Mouse (Mus musculus): ENCODE results near the gene 2010111I01Rik. TPM values are rescaled to one million over a fixed set of nuclear protein-coding genes. Genes with fewer than 3 reads are reported as not detected.
A peak's percentile ranks its signal among the peaks of the same experiment; 100 is the strongest.

2010111I01Rik gene
- polyA plus RNA-seq, 1 experiment from 2014 or later, result 87.6 TPM

GRCm38 (mm10) chr13:63135994-63136393, 171.3 kb downstream of the 2010111I01Rik start:
- ATAC-seq (ENCODE audit: low read depth), result no peak
- Histone ChIP-seq H3K27ac (replicated peaks) (no peak overlapping the region), H3K9ac (no peak overlapping the region), H3K9me3 (no peaks in the 10 kb centered on the region), H3K36me3 (no peaks in the 10 kb centered on the region), H3K4me2 (no peak overlapping the region), H3K27me3 (no peaks in the 10 kb centered on the region), H3K4me1 (replicated peaks) (peaks cover 10% of the 10 kb centered on the region), H3K4me3 (no peak overlapping the region)
- 94% methylated on average over 7 of the region's 7 CpGs for WGBS

DNA sequence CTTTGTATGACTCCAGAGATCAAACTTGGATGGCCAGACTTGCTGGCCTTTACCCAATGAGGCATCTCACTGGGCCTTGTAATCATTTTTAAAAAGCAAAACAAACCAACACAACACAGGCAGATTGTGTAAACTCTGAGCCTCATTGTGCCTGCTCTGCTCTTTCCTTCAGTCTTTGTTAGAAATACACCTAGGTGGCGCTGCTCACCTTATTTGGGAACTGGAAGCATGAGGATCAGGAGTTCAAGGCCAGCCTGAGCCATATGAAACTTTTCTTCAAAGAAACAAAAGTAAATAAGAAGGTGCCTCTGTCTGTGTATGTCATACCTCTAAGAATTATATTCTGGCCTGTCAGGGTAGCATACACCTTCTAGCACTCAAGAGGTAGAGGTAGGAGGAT, 172.1 kb downstream of the 2010111I01Rik start:
- Histone ChIP-seq H3K36me3 (no peaks in the 10 kb centered on the region), H3K9ac (no peak overlapping the region), H3K4me3 (no peak overlapping the region), H3K27ac (replicated peaks) (no peak overlapping the region), H3K27me3 (no peaks in the 10 kb centered on the region), H3K4me2 (no peak overlapping the region), H3K9me3 (no peaks in the 10 kb centered on the region), H3K4me1 (replicated peaks) (peaks cover 10% of the 10 kb centered on the region)
- 87% methylated on average over 1 of the region's 1 CpGs for WGBS
- ATAC-seq (ENCODE audit: low read depth), result no peak

DNA sequence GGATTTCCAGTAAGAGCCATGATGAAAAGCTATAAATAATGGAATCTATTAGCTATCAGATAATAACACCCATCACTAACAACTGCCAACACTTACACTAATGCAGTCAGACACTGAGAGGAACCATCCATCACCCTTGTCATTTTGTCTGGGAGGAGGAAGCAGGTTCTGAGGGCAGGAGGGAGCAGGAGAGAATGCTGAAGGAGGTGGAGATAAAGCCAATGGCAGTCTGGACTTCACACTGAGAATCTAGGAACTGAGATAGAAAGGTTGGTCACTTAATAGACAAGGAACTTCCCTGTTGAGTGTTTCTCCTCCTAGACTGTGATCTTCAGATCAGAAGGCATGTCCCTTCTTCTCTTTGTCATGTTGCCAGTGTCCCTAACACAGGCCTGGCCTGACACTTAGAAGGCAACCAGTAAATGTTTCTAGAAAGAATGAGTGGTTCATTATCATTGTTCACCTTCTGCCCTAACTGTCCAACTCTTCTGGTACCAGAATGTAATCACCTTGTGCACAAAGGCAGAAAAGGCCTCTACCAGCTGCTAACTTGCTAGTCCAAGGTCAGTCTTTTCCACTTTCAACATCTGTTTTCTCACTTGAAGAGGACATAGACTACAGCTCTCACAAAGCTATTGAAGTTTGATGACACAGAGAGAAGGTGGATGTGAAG, 173.8 kb downstream of the 2010111I01Rik start:
- H3K27ac ChIP-seq (replicated peaks), result peak overlapping the region; percentile 18; the same call in 1 of the 2 replicates
- H3K27me3 ChIP-seq, result no peaks in the 10 kb centered on the region
- ATAC-seq (ENCODE audit: low read depth), result no peak; the same call in 1 of the 2 replicates
- no peak overlapping the region for H3K4me3 ChIP-seq
- no peaks in the 10 kb centered on the region for H3K36me3 ChIP-seq
- H3K4me1 ChIP-seq (replicated peaks), result peaks cover 10% of the 10 kb centered on the region
- no peaks in the 10 kb centered on the region for H3K9me3 ChIP-seq
- H3K9ac ChIP-seq, result no peak overlapping the region
- no peak overlapping the region for H3K4me2 ChIP-seq

GRCm38 (mm10) chr13:63139463-63140226, 175.0 kb downstream of the 2010111I01Rik start:
- WGBS, result 82% methylated on average over 10 of the region's 10 CpGs
- H3K27ac ChIP-seq (replicated peaks), result peak overlapping the region; percentile 39; the same call in 1 of the 2 replicates
- ATAC-seq (ENCODE audit: low read depth), result no peak
- H3K4me3 ChIP-seq, result no peak overlapping the region
- H3K36me3 ChIP-seq, result no peaks in the 10 kb centered on the region
- H3K27me3 ChIP-seq, result no peaks in the 10 kb centered on the region
- no peaks in the 10 kb centered on the region for H3K9me3 ChIP-seq
- peaks cover 10% of the 10 kb centered on the region for H3K4me1 ChIP-seq (replicated peaks)
- no peak overlapping the region for H3K4me2 ChIP-seq
- no peak overlapping the region for H3K9ac ChIP-seq

DNA sequence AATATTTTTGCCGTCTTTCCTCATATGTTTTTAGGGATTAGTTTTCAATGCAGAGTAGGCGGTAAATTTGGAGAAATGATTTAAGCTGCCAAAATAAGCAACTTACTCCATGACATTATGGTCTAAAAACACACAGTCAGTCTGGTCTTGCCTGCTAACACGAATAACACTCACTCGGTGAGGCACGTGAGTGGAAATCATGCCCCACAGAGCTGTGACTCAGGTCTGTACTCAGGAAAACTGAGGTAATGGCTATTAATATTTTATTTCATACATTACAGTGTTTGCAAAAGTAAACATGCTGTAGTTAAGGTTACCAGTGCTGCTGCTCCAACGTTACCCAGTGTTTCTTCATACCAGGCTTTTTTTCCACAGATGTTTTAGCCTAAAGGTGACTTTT, 176.1 kb downstream of the 2010111I01Rik start:
- H3K4me2 ChIP-seq, result no peak overlapping the region
- no peak for ATAC-seq (ENCODE audit: low read depth)
- H3K27ac ChIP-seq (replicated peaks), result no peak overlapping the region
- H3K4me1 ChIP-seq (replicated peaks), result peaks cover 10% of the 10 kb centered on the region
- no peak overlapping the region for H3K4me3 ChIP-seq
- H3K27me3 ChIP-seq, result no peaks in the 10 kb centered on the region
- no peak overlapping the region for H3K9ac ChIP-seq
- 85% methylated on average over 6 of the region's 6 CpGs for WGBS
- H3K9me3 ChIP-seq, result no peaks in the 10 kb centered on the region
- no peaks in the 10 kb centered on the region for H3K36me3 ChIP-seq

DNA sequence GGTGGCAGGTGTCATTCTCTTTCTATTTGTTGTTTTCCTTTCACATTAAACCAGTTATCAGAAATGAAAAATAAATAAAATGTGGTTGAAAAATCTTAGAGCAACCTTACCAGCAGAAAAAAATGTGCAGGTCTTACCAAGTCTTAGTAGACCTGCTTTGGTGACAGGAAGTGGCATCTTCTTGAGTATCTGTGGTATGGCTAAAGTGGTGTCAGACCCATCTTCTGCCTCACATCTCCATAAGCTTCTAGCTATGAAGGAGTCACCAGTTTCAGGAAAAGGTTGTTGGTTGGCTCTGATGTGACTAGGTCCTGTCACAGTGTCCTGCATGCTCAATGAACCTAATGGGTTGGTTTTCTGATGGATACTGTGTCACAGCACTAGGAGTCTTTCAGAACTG, 176.6 kb downstream of the 2010111I01Rik start:
- no peak overlapping the region for H3K9ac ChIP-seq
- no peak overlapping the region for H3K4me2 ChIP-seq
- no peak overlapping the region for H3K4me3 ChIP-seq
- no peaks in the 10 kb centered on the region for H3K9me3 ChIP-seq
- no peaks in the 10 kb centered on the region for H3K36me3 ChIP-seq
- H3K27me3 ChIP-seq, result no peaks in the 10 kb centered on the region
- no peak overlapping the region for H3K27ac ChIP-seq (replicated peaks)
- H3K4me1 ChIP-seq (replicated peaks), result peaks cover 10% of the 10 kb centered on the region
- no peak for ATAC-seq (ENCODE audit: low read depth)

DNA sequence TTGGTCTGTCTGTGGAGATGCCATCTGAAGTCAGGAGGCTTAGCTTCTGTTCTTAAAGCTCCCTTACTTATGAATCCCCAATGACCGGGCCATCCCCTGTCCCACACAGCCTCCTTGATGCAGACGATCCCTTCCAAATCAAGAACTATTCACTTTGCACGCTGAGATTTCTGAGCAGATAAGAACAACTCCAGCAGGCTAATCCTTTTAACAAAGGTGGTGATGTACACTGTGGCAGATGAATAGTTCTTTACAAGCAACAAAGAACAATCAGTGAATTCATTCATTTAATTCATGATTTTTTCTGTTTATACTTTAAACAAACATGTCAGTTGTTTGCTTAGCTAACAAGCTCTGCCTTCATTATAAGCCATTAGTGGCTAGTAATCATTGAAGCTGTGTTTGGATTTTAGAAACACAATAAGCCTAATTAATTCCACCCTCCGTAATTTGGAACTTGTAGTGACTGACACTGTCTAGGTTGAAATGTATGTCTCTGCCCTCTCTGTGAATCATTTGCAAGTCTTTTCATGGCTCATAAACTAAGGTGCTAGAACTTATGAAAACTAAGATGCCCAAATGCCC, 182.0 kb downstream of the 2010111I01Rik start:
- H3K4me3 ChIP-seq, result no peak overlapping the region
- no peaks in the 10 kb centered on the region for H3K4me1 ChIP-seq (replicated peaks)
- ATAC-seq (ENCODE audit: low read depth), result no peak
- H3K9ac ChIP-seq, result no peak overlapping the region
- no peak overlapping the region for H3K27ac ChIP-seq (replicated peaks)
- no peak overlapping the region for H3K4me2 ChIP-seq
- 58% methylated on average over 4 of the region's 4 CpGs for WGBS
- no peaks in the 10 kb centered on the region for H3K36me3 ChIP-seq
- H3K9me3 ChIP-seq, result no peaks in the 10 kb centered on the region
- no peaks in the 10 kb centered on the region for H3K27me3 ChIP-seq

DNA sequence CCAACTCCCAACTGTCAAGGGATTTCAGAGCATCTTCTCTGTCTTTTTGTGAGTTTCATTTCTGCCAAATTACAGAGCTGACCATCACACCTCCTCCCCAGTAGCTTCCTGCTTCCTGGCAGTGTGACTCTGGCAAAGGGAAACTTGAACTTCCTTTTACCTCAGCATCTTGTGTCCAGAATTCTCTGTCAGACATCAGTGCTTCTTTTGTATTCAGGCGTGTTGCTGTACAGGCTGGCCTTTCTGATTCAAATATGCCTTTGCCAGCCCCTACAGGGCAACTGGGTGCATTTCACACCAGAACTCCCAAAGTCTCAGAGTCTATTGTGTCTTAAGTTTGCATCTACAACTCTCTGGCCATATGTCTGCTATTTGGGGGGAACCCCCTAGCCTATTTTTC, 183.5 kb downstream of the 2010111I01Rik start:
- no peak overlapping the region for H3K9ac ChIP-seq
- no peak overlapping the region for H3K4me2 ChIP-seq
- ATAC-seq (ENCODE audit: low read depth), result no peak
- H3K27me3 ChIP-seq, result no peaks in the 10 kb centered on the region
- no peak overlapping the region for H3K27ac ChIP-seq (replicated peaks)
- no peaks in the 10 kb centered on the region for H3K4me1 ChIP-seq (replicated peaks)
- H3K9me3 ChIP-seq, result no peaks in the 10 kb centered on the region
- no peaks in the 10 kb centered on the region for H3K36me3 ChIP-seq
- no peak overlapping the region for H3K4me3 ChIP-seq
- 19% methylated on average over 1 of the region's 1 CpGs for WGBS

- no peaks in the 10 kb centered on the region for H3K27me3 ChIP-seq
- no peak overlapping the region for H3K4me3 ChIP-seq
- H3K4me1 ChIP-seq (replicated peaks), result peaks cover 10% of the 10 kb centered on the region
- no peak overlapping the region for H3K27ac ChIP-seq (replicated peaks)
- H3K4me2 ChIP-seq, result no peak overlapping the region
- no peaks in the 10 kb centered on the region for H3K36me3 ChIP-seq
- 53% methylated on average over 2 of the region's 2 CpGs for WGBS
- no peak overlapping the region for H3K9ac ChIP-seq
- ATAC-seq (ENCODE audit: low read depth), result no peak
- no peaks in the 10 kb centered on the region for H3K9me3 ChIP-seq
Measured at GRCm38 (mm10) chr13:63150470-63151020, 185.9 kb downstream of the 2010111I01Rik start.

DNA sequence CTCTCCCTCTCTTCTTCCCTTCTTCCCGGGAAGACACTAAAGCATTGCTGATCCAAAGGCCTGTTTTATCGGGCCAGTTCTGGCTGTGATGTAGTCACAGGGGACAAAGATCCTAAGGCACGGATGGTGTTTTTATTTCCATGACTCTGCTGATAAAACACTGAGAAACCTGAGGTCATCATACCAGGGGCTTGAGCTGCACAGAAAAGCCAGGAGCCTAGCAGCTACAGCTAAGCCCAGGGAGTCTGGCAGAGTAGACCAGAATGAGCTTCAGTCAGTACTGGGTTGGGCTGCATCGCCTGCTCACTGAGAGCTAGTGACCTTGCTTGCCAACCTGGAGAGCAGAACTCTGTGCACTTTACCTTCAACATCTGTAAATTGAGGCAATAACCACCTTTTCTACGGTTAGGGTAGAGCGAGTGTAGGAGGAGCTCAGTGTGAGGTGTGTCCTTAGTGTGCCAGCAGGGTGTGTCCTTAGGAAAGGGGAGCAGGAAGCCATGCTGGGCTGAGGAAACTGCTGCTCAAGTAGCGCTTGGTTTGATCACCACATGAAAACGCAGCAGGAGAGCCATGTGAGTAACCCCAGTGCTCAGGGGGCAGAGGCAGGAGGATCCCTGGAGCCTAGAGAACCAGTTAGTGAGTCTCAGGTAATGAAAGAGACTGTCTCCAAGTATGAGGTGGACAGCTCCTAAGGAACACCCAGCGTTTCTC, 186.5 kb downstream of the 2010111I01Rik start:
- Histone ChIP-seq H3K4me3 (no peak overlapping the region), H3K36me3 (no peaks in the 10 kb centered on the region), H3K27ac (replicated peaks) (no peak overlapping the region), H3K4me1 (replicated peaks) (peaks cover 14% of the 10 kb centered on the region), H3K4me2 (no peak overlapping the region), H3K9ac (no peak overlapping the region), H3K9me3 (no peaks in the 10 kb centered on the region), H3K27me3 (no peaks in the 10 kb centered on the region)
- 82% methylated on average over 9 of the region's 9 CpGs for WGBS
- no peak for ATAC-seq (ENCODE audit: low read depth)

DNA sequence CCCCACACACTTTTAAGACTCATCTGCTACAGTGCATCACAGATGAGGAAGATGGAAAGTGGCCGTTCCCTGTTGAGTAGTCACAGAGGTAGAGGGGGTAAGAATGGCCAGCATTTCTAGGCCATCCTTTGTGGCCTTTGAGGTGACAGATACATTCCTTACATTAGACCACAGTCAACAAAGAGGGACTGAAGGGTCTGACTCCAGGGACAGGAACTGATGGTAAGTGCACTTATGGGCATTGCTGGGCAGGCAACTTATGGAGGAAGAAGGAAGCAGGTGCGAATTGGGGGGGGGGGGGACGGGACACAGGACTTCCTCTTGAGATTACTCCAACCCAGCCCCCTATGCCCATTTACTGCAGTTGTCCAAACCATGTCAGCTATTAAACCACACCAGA, 187.8 kb downstream of the 2010111I01Rik start:
- Histone ChIP-seq H3K9ac (no peak overlapping the region), H3K36me3 (no peaks in the 10 kb centered on the region), H3K27ac (replicated peaks) (no peak overlapping the region), H3K4me1 (replicated peaks) (peaks cover 14% of the 10 kb centered on the region), H3K4me3 (no peak overlapping the region), H3K9me3 (no peaks in the 10 kb centered on the region), H3K4me2 (no peak overlapping the region), H3K27me3 (no peaks in the 10 kb centered on the region)
- ATAC-seq (ENCODE audit: low read depth), result no peak
- WGBS, result 81% methylated on average over 3 of the region's 3 CpGs

- no peaks in the 10 kb centered on the region for H3K27me3 ChIP-seq
- H3K27ac ChIP-seq (replicated peaks), result no peak overlapping the region
- ATAC-seq (ENCODE audit: low read depth), result no peak
- no peaks in the 10 kb centered on the region for H3K9me3 ChIP-seq
- WGBS, result 48% methylated on average over 2 of the region's 2 CpGs
- no peak overlapping the region for H3K9ac ChIP-seq
- H3K4me1 ChIP-seq (replicated peaks), result peaks cover 14% of the 10 kb centered on the region
- H3K36me3 ChIP-seq, result no peaks in the 10 kb centered on the region
- no peak overlapping the region for H3K4me3 ChIP-seq
- no peak overlapping the region for H3K4me2 ChIP-seq
Measured at GRCm38 (mm10) chr13:63153397-63153796, 188.7 kb downstream of the 2010111I01Rik start.
